Mouse (Mus musculus) sigmoid colon, adult 10 weeks (tissue): ENCODE results near the gene Rab19. TPM values are rescaled to one million over a fixed set of nuclear protein-coding genes. Genes with fewer than 3 reads are reported as not detected.

ENCODE experiments used
- polyA plus RNA-seq: library from polyadenylated mRNA; stranded (reverse); fragments of 350-450 nt; fragmentation: Illumina TruSeq; extraction: RNeasy Lipid Tissue Mini Kit (QIAGEN cat#74804); gene quantifications from one replicate; pipeline ENCODE4 v1.2.3, GENCODE M21; 2014; ENCODE audit warnings: low read depth, low replicate concordance

The Rab19 gene
- 4.4 TPM for polyA plus RNA-seq

DNA sequence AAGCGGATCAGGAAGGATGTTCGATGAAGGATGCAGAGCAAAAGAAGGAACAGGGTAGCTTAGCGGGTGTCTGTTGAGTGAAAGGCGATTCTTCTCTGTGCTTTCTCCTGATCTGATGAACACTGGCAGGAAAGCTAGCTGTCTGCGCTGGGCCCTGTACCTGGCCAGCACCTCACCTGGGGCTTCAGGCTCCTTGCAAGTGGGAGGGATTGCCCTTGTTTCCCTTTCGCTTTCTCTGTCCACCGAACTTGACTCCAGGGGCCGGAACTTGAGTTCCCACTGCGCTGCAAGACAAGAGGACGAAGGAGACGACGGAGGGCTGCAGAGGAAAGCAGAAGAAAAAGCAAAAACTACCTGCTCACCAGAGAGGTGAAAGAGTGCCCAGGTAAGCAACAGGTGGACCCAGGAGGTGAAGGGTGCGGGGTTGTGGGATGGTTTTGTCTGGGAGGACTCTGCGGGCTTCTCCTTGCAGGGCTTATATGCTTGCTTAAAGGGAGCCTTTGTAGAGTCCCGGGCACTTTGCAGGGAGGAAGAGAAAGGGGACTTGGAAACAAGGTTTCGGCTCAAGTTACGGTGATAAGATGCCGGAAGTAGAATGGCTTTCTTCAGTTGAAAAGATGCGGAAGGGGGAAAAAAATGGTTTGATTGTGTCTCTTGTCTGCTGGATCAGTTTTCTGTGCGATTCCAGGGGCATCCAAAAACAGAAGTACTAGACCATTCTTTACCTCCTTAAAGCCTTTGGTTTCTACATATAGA is at the start of gene Rab19:
Gene Rab19 (plus strand): TSS at position 51 of the 756 bp plus-strand sequence.

GRCm38 (mm10) chr6:39377311-39377827 is 3.6 kb upstream of the Rab19 start, which contains the start of gene Slc37a3:
Slc37a3 (minus strand) TSS chr6:39377675.

DNA sequence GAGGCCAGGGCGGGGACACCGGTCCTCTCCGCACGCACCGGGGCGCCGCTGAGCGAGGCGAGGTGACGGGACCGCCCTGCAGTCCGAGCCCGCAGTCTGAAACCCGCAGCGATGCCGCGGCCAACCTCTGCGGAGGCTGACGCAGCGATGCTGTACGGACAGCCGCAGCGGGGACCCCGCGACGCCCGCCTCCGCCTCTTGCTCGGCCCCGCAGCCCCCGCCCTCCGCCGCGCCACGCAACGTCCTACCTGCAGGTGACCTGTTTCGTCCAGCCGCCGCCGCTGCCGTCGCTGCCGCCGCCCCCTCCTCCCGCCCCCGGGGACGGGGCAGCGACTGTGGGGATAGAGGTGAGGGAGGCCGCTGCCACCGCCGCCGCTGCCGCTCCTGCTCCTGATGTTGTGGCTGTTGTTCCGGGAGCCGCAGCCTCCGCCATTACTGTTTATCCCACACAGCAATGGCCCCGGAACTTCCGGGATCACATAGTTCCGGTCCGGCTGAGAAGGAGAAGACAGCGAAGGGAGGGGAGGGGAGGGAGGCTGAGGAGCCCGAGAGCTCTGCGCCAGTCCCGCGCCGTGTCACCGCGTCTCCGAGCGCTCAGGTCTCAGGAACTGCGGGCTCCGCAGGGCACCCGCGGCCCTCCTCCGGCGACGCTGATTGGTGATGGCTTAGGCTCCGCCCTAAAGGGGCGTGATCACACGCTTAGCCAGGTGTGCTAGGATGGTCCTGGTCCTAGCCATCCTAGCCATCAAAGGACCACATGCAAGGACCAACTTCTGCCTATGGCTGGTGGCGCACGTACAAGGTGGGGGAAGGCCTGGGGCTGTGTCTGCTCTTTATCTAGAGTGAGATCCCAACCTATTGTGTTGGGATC is 39.1 kb downstream of the Rab19 start, which contains the start of gene Mkrn1:
Gene Mkrn1 (minus strand): TSS at position 612 of the 871 bp plus-strand sequence.

Other genes starting within 250 kb of the Rab19 start
- gene Kdm7a, start 174.4 kb upstream of the Rab19 start, polyA plus RNA-seq: 104 TPM
- gene Slc37a3, start 3.5 kb upstream of the Rab19 start, polyA plus RNA-seq: 42.3 TPM
- 258 TPM for gene Mkrn1, start 39.3 kb downstream of the Rab19 start, polyA plus RNA-seq
- 1.1 TPM for gene Dennd2a, start 176.7 kb downstream of the Rab19 start, polyA plus RNA-seq
- gene Adck2, start 192.7 kb downstream of the Rab19 start, polyA plus RNA-seq: 5.4 TPM
- gene Gm42420, start 204.6 kb downstream of the Rab19 start, polyA plus RNA-seq: not detected
- 66.4 TPM for gene Ndufb2, start 211.4 kb downstream of the Rab19 start, polyA plus RNA-seq